Mouse (Mus musculus): ENCODE data around the gene Lnx1.

GRCm38 (mm10) chr5:74711056-74711455 is 8.3 kb upstream of the Lnx1 start:
- TF ChIP-seq EP300 (IDR thresholded peaks at IDR 0.05; ENCODE audit: low read depth) (no peak), CTCF (IDR thresholded peaks at IDR 0.05; ENCODE audit: low read depth) (no peak)
